Mouse (Mus musculus): ENCODE data around the gene Btk. TPM values are rescaled to one million over a fixed set of nuclear protein-coding genes. Genes with fewer than 3 reads are reported as not detected.

The Btk gene
- total and polyA plus RNA-seq, 2 experiments from 2014 or later: 0.34 TPM; not detected in 1

DNA sequence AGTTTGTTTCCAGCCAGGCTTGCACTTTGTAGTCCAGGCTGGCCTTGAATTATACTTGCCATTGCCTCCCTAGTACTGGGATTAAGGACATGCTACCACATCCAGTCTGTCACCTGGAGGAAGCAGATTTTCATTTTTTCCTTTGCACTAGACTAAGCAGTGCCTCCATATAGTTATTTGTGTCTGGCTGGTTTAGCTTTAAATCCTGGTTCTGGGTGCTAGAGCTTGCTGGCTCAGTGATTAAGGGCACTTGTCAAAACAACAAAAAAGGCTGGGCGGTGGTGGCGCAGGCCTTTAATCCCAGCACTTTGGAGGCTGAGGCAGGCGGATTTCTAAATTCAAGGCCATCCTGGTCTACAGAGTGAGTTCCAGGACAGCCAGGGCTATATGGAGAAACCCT is 5.6 kb upstream of the Btk start:
- no peaks in the 10 kb centered on the region for H3K9me3 ChIP-seq (replicated peaks; ENCODE audit: control insufficient read depth, low read length)
- ATAC-seq (ENCODE audit: insufficient read depth, low read depth) (no peak), DNase-seq (ENCODE audit: low spot score) (no peak)
- no peak overlapping the region for H3K4me2 ChIP-seq (ENCODE audit: low read depth, low read length)
- H3K4me1 ChIP-seq (ENCODE audit: control insufficient read depth, insufficient read depth): no peaks in the 10 kb centered on the region
- no peak overlapping the region for H3K9ac ChIP-seq (replicated peaks; ENCODE audit: low read depth, low read length)
- H3K27ac ChIP-seq (ENCODE audit: low read depth): no peak overlapping the region
- TF ChIP-seq EP300 (IDR thresholded peaks at IDR 0.05; ENCODE audit: low read depth): no peak
- TF ChIP-seq CTCF (IDR thresholded peaks at IDR 0.05; ENCODE audit: low read depth): no peak
- no peak overlapping the region for H3K4me3 ChIP-seq (ENCODE audit: low read depth, low read length)
- 83% methylated on average over 3 of the region's 3 CpGs for WGBS
- no peaks in the 10 kb centered on the region for H3K27me3 ChIP-seq (ENCODE audit: control insufficient read depth, insufficient read depth, low read length)
- H3K36me3 ChIP-seq (replicated peaks; ENCODE audit: control insufficient read depth, insufficient read depth, low read length): no peaks in the 10 kb centered on the region

- 78% methylated on average over 4 of the region's 4 CpGs for WGBS
- TF ChIP-seq EP300 (IDR thresholded peaks at IDR 0.05; ENCODE audit: low read depth) (no peak), CTCF (IDR thresholded peaks at IDR 0.05; ENCODE audit: low read depth) (no peak)
- Histone ChIP-seq H3K9ac (replicated peaks; ENCODE audit: low read depth, low read length) (no peak overlapping the region), H3K9me3 (replicated peaks; ENCODE audit: control insufficient read depth, low read length) (no peaks in the 10 kb centered on the region), H3K4me3 (ENCODE audit: low read depth, low read length) (no peak overlapping the region), H3K36me3 (replicated peaks; ENCODE audit: control insufficient read depth, insufficient read depth, low read length) (no peaks in the 10 kb centered on the region), H3K27ac (ENCODE audit: low read depth) (no peak overlapping the region), H3K27me3 (ENCODE audit: control insufficient read depth, insufficient read depth, low read length) (no peaks in the 10 kb centered on the region), H3K4me2 (ENCODE audit: low read depth, low read length) (no peak overlapping the region), H3K4me1 (ENCODE audit: control insufficient read depth, insufficient read depth) (no peaks in the 10 kb centered on the region)
- ATAC-seq (ENCODE audit: insufficient read depth, low read depth) (no peak), DNase-seq (ENCODE audit: low spot score) (no peak)
These were observed 4.9 kb upstream of the Btk start for GRCm38 (mm10) chrX:134588261-134588660.

DNA sequence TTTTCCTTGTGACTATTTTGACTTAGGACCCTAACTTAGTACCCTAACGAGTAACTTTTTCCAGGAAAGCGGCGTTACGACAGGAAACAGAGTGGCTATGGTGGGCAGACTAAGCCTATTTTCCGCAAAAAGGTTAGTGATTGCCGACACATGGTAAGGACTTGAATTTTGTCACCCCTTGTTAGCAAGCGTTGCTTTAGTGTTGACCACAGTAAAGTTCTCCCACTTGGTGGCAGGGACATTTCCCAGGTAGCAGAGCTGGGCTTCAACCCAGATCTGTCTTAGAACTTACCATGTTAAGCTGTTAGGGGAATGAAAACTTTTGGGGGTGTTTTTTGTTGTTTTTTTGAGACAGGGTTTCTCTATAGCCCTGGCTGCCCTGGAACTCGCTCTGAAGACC is 3.1 kb upstream of the Btk start:
- H3K27ac ChIP-seq (ENCODE audit: low read depth): peak overlapping the region; percentile 83
- 36% methylated on average over 8 of the region's 8 CpGs for WGBS

DNA sequence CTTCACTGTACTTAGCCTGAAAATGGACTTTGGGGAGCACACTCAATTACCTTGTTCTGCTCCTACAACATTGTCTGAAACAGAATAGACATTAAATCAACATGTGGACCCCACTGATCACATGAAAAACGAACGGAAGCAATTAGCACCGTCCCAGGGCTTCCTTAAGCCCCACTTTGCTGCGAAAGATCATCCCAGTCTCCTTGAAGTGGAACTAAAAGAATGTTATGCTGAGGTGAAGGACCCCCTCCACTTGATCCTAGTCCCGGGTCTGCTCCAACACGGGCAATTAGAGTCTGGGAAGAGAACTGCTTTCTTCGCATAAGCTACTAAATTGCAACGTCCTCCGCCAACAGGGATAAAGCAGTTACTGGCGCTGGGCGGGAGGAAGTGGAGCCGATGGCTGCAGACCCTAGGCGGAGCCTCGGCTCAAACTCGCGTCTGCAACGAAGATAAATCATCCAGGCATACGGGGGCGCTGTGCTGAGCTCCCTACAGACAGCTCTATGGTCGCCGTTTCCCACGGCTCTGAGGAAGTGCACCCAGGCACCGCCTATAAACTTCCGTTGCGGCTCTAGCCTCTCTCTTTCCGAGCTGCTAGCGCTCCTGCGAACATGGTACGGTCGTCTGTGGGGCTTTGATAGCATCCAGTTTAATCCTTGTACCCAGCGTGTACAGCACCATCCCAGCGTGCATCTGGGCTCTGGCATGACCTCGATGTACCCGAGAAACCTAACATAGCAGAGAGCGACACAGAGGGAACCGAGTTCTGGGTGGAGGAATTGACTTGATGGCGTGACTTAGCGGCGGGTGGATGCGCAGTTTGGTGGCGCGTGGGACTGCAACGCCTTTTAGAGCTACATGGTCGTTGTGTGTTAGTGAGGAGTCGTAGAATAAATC is 2.0 kb upstream of the Btk start, which contains the start of gene Rpl36a:
Gene Rpl36a (plus strand): TSS at position 552 of the 900 bp plus-strand sequence.
- no peaks in the 10 kb centered on the region for H3K4me1 ChIP-seq (ENCODE audit: control insufficient read depth, insufficient read depth)
- ATAC-seq (ENCODE audit: insufficient read depth, low read depth) (peak; percentile 98), DNase-seq (ENCODE audit: low spot score) (peak; percentile 86)
- no peaks in the 10 kb centered on the region for H3K27me3 ChIP-seq (ENCODE audit: control insufficient read depth, insufficient read depth, low read length)
- peak within 1 kb of the TSS; percentile 66 for H3K4me2 ChIP-seq (ENCODE audit: low read depth, low read length)
- TF ChIP-seq CTCF (IDR thresholded peaks at IDR 0.05; ENCODE audit: low read depth): peak; percentile 68
- TF ChIP-seq EP300 (IDR thresholded peaks at IDR 0.05; ENCODE audit: low read depth): 0 out of 2 replicates have a peak, but pooled peaks have one; percentile 68
- WGBS: 16% methylated on average over 45 of the region's 45 CpGs
- peak within 1 kb of the TSS; percentile 45 for H3K4me3 ChIP-seq (ENCODE audit: low read depth, low read length)
- no peaks in the 10 kb centered on the region for H3K9me3 ChIP-seq (replicated peaks; ENCODE audit: control insufficient read depth, low read length)
- H3K9ac ChIP-seq (replicated peaks; ENCODE audit: low read depth, low read length): peak within 1 kb of the TSS; percentile 73
- H3K36me3 ChIP-seq (replicated peaks; ENCODE audit: control insufficient read depth, insufficient read depth, low read length): no peaks in the 10 kb centered on the region
- peak within 1 kb of the TSS; percentile 83 for H3K27ac ChIP-seq (ENCODE audit: low read depth)

More for the DNA sequence above, 3.1 kb upstream of the Btk start:
- H3K9ac ChIP-seq (replicated peaks; ENCODE audit: low read depth, low read length): peak overlapping the region; percentile 73
- ATAC-seq (ENCODE audit: insufficient read depth, low read depth): no peak
- H3K36me3 ChIP-seq (replicated peaks; ENCODE audit: control insufficient read depth, insufficient read depth, low read length): no peaks in the 10 kb centered on the region
- H3K4me3 ChIP-seq (ENCODE audit: low read depth, low read length): peak overlapping the region; percentile 45
- DNase-seq (ENCODE audit: low spot score): no peak
- no peak for TF ChIP-seq EP300 (IDR thresholded peaks at IDR 0.05; ENCODE audit: low read depth)
- no peak for TF ChIP-seq CTCF (IDR thresholded peaks at IDR 0.05; ENCODE audit: low read depth)
- H3K4me1 ChIP-seq (ENCODE audit: control insufficient read depth, insufficient read depth): no peaks in the 10 kb centered on the region
- peak overlapping the region; percentile 66 for H3K4me2 ChIP-seq (ENCODE audit: low read depth, low read length)
- H3K27me3 ChIP-seq (ENCODE audit: control insufficient read depth, insufficient read depth, low read length): no peaks in the 10 kb centered on the region
- H3K9me3 ChIP-seq (replicated peaks; ENCODE audit: control insufficient read depth, low read length): no peaks in the 10 kb centered on the region

DNA sequence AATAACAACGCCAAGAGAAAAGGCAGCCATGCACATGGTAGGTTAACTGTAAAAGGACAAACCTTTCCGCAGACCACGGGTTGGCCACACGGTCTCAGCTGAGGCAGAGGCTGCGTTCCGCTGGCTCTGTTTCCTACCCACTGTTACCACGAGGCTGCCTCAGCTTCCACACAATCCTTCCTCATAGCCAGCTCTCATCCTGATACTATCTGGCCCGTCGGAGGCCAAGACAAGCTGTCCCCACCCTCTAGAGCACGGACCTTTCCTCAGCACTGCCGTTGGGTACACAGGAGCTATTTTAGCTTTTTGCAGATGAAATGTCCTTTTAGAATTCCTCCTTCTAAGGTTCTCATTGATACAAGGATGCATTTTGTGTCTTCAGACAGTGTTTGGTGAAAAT is 1.1 kb downstream of the Btk start:
- no peak overlapping the region for H3K4me3 ChIP-seq (ENCODE audit: low read depth, low read length)
- no peaks in the 10 kb centered on the region for H3K9me3 ChIP-seq (replicated peaks; ENCODE audit: control insufficient read depth, low read length)
- no peak for DNase-seq (ENCODE audit: low spot score)
- ATAC-seq (ENCODE audit: insufficient read depth, low read depth): no peak
- no peak for TF ChIP-seq EP300 (IDR thresholded peaks at IDR 0.05; ENCODE audit: low read depth)
- no peak for TF ChIP-seq CTCF (IDR thresholded peaks at IDR 0.05; ENCODE audit: low read depth)
- H3K27ac ChIP-seq (ENCODE audit: low read depth): no peak overlapping the region
- no peaks in the 10 kb centered on the region for H3K27me3 ChIP-seq (ENCODE audit: control insufficient read depth, insufficient read depth, low read length)
- WGBS: 75% methylated on average over 11 of the region's 11 CpGs
- H3K4me2 ChIP-seq (ENCODE audit: low read depth, low read length): no peak overlapping the region
- no peaks in the 10 kb centered on the region for H3K36me3 ChIP-seq (replicated peaks; ENCODE audit: control insufficient read depth, insufficient read depth, low read length)
- no peak overlapping the region for H3K9ac ChIP-seq (replicated peaks; ENCODE audit: low read depth, low read length)
- H3K4me1 ChIP-seq (ENCODE audit: control insufficient read depth, insufficient read depth): no peaks in the 10 kb centered on the region
